Mouse (Mus musculus): ENCODE results near the gene Nlrp10.

DNA sequence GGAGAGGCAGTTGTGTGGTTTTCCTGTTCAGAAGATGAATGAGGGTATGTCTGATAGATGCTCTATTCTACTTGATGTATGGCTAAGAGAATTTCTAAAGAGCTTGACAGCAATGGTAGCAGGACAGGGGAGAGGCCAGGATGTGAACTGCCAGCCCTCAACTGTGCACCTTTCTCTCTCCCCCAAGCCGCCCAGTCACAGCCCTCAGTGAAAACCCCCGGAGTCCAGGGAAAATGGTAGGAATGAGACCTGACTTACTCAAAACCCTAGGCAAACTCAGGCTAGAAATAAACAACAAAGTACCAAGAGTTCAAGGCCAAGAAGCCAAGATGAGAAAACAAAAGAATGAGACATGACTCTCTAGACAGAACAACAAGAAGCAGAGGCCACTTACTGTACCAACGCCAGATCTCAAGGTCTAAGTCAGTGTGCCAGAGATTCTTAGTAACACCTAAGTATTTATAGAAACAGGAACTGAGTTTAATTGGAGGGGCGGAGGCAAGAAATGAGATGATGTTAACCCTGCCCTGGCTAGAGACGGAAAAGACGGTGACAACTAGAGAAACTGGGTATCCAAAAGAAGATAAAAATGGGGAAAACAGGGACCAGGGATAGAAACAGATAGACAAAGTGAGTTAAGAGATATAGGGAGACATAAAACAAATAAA is at the start of gene Nlrp10:
- TF ChIP-seq CTCF (conservative IDR thresholded peaks at IDR 0.05; ENCODE audit: low read length) = no peak
- no peak for TF ChIP-seq POU5F1 (IDR thresholded peaks at IDR 0.05; ENCODE audit: borderline replicate concordance, low read length)

Measured in E14TG2a.4 (cell line).